Mouse (Mus musculus): ENCODE measurements around the gene Naip5. TPM values are rescaled to one million over a fixed set of nuclear protein-coding genes. Genes with fewer than 3 reads are reported as not detected.

Naip5 gene
- total and polyA plus RNA-seq, 3 experiments: 1.1 to 7.7 (median 4.6) TPM

Other genes with a start within 250 kb of the Naip5 start
- 10 to 100 TPM; 66.6 to 87.3 TPM for gene Mccc2, start 230.7 kb downstream of the Naip5 start, total RNA-seq (2021)
- gene Mccc2, start 230.7 kb downstream of the Naip5 start, polyA plus RNA-seq (2012; rRNA removed): 63.3 and 72.2 TPM in 2 replicates
- gene Bdp1, start 142.3 kb downstream of the Naip5 start, total RNA-seq (2021): 10 to 100 TPM; 17.3 to 45.7 TPM
- gene Bdp1, start 142.3 kb downstream of the Naip5 start, polyA plus RNA-seq (2012; rRNA removed): 0.73 and 1.3 TPM in 2 replicates
- 10 to 100 TPM; 12.4 to 31.1 TPM for gene Serf1, start 138.3 kb downstream of the Naip5 start, total RNA-seq (2021)
- 11.7 and 24.1 TPM in 2 replicates for gene Serf1, start 138.3 kb downstream of the Naip5 start, polyA plus RNA-seq (2012; rRNA removed)
- 10 to 100 TPM; 34.5 to 39.6 TPM for gene Smn1, start 121.5 kb downstream of the Naip5 start, total RNA-seq (2021)
- gene Smn1, start 121.5 kb downstream of the Naip5 start, polyA plus RNA-seq (2012; rRNA removed): 8.7 and 13.3 TPM in 2 replicates
- 1 to 10 TPM; 1.8 to 2.1 TPM for gene Naip2, start 44.2 kb downstream of the Naip5 start, total RNA-seq (2021)
- gene Naip2, start 44.2 kb downstream of the Naip5 start, polyA plus RNA-seq (2012; rRNA removed): 0.50 and 0.55 TPM in 2 replicates
- under 1 TPM; 0.24 to 0.37 TPM for gene Naip6, start 71.4 kb upstream of the Naip5 start, total RNA-seq (2021)
- gene Naip6, start 71.4 kb upstream of the Naip5 start, polyA plus RNA-seq (2012; rRNA removed): 0.19 and 0.28 TPM in 2 replicates
- gene Naip1, start 206.5 kb upstream of the Naip5 start, total RNA-seq (2021): under 1 TPM; 0.07 to 0.12 TPM
- 0.04 and 0.06 TPM in 2 replicates for gene Naip1, start 206.5 kb upstream of the Naip5 start, polyA plus RNA-seq (2012; rRNA removed)
- gene Gtf2h2, start 246.3 kb upstream of the Naip5 start, total RNA-seq (2021): 10 to 100 TPM; 27.2 to 27.9 TPM
- 13.9 and 17.1 TPM in 2 replicates for gene Gtf2h2, start 246.3 kb upstream of the Naip5 start, polyA plus RNA-seq (2012; rRNA removed)